Mouse (Mus musculus): ENCODE results near the gene 1700015G11Rik.
A peak's percentile ranks its signal among the peaks of the same experiment; 100 is the strongest.

1700015G11Rik gene

GRCm38 (mm10) chr7:52015628-52016027 is at the start of gene 1700015G11Rik:
1700015G11Rik (minus strand) TSS chr7:52015728.
- no peak for DNase-seq

- no peak for DNase-seq
Observed at GRCm38 (mm10) chr7:52056954-52057353, 41.4 kb upstream of the 1700015G11Rik start.

GRCm38 (mm10) chr7:52056274-52056673 is 40.7 kb upstream of the 1700015G11Rik start:
- no peak for DNase-seq

GRCm38 (mm10) chr7:52055831-52056230 is 40.3 kb upstream of the 1700015G11Rik start:
- DNase-seq: no peak

- DNase-seq: peak; percentile 11
Observed at GRCm38 (mm10) chr7:52037600-52038582, 22.4 kb upstream of the 1700015G11Rik start.

- no peak for DNase-seq
Observed at GRCm38 (mm10) chr7:52024050-52024626, 8.6 kb upstream of the 1700015G11Rik start.

GRCm38 (mm10) chr7:52022039-52022438 is 6.5 kb upstream of the 1700015G11Rik start:
- DNase-seq: no peak

- DNase-seq: no peak
Observed at GRCm38 (mm10) chr7:52015180-52015579, 348 bp downstream of the 1700015G11Rik start.

- DNase-seq: no peak
Observed at GRCm38 (mm10) chr7:52013457-52013856, 2.1 kb downstream of the 1700015G11Rik start.

GRCm38 (mm10) chr7:52007138-52007537 is 8.4 kb downstream of the 1700015G11Rik start:
- peak; percentile 15 for DNase-seq

GRCm38 (mm10) chr7:52006296-52006630 is 9.3 kb downstream of the 1700015G11Rik start:
- no peak for DNase-seq

- DNase-seq: peak; percentile 99
Observed at GRCm38 (mm10) chr7:52005511-52006295, 9.8 kb downstream of the 1700015G11Rik start, which contains the start of gene Svip. Svip (minus strand) TSS chr7:52006018.

GRCm38 (mm10) chr7:51991020-51991419 is 24.5 kb downstream of the 1700015G11Rik start:
- DNase-seq: no peak

GRCm38 (mm10) chr7:51986909-51987308 is 28.6 kb downstream of the 1700015G11Rik start:
- DNase-seq: no peak

GRCm38 (mm10) chr7:51985763-51986162 is 29.8 kb downstream of the 1700015G11Rik start:
- DNase-seq: no peak

- no peak for DNase-seq
Observed at GRCm38 (mm10) chr7:51982303-51982702, 33.2 kb downstream of the 1700015G11Rik start.

- peak; percentile 9 for DNase-seq
Observed at GRCm38 (mm10) chr7:51979271-51979670, 36.3 kb downstream of the 1700015G11Rik start.

GRCm38 (mm10) chr7:51975181-51975580 is 40.3 kb downstream of the 1700015G11Rik start:
- no peak for DNase-seq

- DNase-seq: no peak
Observed at GRCm38 (mm10) chr7:51973526-51973925, 42.0 kb downstream of the 1700015G11Rik start.

- peak; percentile 9 for DNase-seq
Observed at GRCm38 (mm10) chr7:51973091-51973490, 42.4 kb downstream of the 1700015G11Rik start.

- peak; percentile 61 for DNase-seq
Observed at GRCm38 (mm10) chr7:51972252-51972855, 43.2 kb downstream of the 1700015G11Rik start.

GRCm38 (mm10) chr7:51969379-51969778 is 46.1 kb downstream of the 1700015G11Rik start:
- no peak for DNase-seq

- DNase-seq: no peak
Observed at GRCm38 (mm10) chr7:51967581-51967980, 47.9 kb downstream of the 1700015G11Rik start.

Measured in cerebellum, adult 9-10 months (tissue).